Mouse (Mus musculus): Measurements from ENCODE around the gene Sec24c. TPM values are rescaled to one million over a fixed set of nuclear protein-coding genes. Genes with fewer than 3 reads are reported as not detected.

The Sec24c gene
- polyA plus RNA-seq, 1 experiment from 2014 or later, result 103 TPM

- no peaks in the 10 kb centered on the region for H3K27me3 ChIP-seq (ENCODE audit: low read depth, poor library complexity, severe bottlenecking)
- DNase-seq (ENCODE audit: low spot score), result no peak
- no peak overlapping the region for H3K27ac ChIP-seq (replicated peaks)
- peaks cover 22% of the 10 kb centered on the region for H3K4me1 ChIP-seq
- 63% methylated on average over 2 of the region's 2 CpGs for WGBS
- H3K36me3 ChIP-seq, result peaks cover 74% of the 10 kb centered on the region
- H3K4me3 ChIP-seq, result no peak overlapping the region
- H3K9me3 ChIP-seq (replicated peaks), result no peaks in the 10 kb centered on the region
These were observed 60.9 kb downstream of the Sec24c start for GRCm38 (mm10) chr14:20735052-20735451.

DNA sequence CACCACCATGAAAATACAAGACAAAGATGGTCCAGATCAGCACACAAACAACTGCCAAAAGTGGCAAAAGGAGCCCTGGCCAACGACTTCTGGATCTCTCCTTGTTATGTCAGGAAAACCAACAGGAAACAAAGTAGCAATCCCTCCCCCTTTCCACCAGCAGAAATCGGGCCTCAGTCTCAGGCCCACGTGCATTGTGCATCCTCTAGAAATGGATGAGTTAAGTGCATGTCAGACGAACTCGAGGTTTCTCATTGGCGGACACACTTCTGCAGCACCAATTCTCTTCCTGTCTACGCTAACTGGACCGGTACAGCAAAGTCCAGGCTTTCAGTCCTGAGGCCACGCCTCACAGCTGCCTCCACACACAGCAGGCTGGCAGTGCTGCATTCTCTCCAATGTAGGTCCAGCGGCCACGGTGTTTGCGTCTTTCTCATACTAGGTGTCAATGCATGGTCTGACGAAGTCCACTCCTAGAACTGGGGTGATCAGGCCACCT is 61.8 kb downstream of the Sec24c start:
- WGBS, result 93% methylated on average over 13 of the region's 13 CpGs
- Histone ChIP-seq H3K9me3 (replicated peaks) (no peaks in the 10 kb centered on the region), H3K27ac (replicated peaks) (no peak overlapping the region), H3K4me1 (peaks cover 22% of the 10 kb centered on the region), H3K27me3 (ENCODE audit: low read depth, poor library complexity, severe bottlenecking) (no peaks in the 10 kb centered on the region), H3K36me3 (peaks cover 74% of the 10 kb centered on the region), H3K4me3 (no peak overlapping the region)
- DNase-seq (ENCODE audit: low spot score), result no peak

DNA sequence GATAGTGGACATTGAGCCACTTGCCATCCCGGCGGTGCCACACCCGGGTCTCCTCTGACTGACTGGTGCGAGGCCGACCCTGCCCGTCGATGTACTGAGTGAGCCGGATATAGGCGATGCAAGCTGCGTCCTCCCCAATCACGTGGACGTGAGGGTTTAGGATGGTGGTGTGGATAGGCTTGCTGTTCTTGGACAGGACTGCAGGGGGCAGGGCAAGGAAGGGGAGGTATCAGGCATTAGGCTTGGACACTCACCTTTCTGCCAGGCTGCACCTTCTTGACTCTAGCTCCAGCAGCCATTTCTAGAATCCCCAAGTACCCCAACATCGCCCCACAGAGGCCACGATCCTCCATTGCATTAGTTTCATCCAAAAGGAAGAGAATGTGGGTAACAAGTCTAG is 63.2 kb downstream of the Sec24c start:
- no peak overlapping the region for H3K27ac ChIP-seq (replicated peaks)
- 47% methylated on average over 14 of the region's 14 CpGs for WGBS
- H3K36me3 ChIP-seq, result peaks cover 75% of the 10 kb centered on the region
- H3K4me1 ChIP-seq, result peaks cover 27% of the 10 kb centered on the region
- peak; percentile 41 for DNase-seq (ENCODE audit: low spot score)
- H3K27me3 ChIP-seq (ENCODE audit: low read depth, poor library complexity, severe bottlenecking), result no peaks in the 10 kb centered on the region
- no peak overlapping the region for H3K4me3 ChIP-seq
- no peaks in the 10 kb centered on the region for H3K9me3 ChIP-seq (replicated peaks)

GRCm38 (mm10) chr14:20738511-20738910 is 64.4 kb downstream of the Sec24c start:
- Histone ChIP-seq H3K36me3 (peaks cover 78% of the 10 kb centered on the region), H3K27ac (replicated peaks) (no peak overlapping the region), H3K9me3 (replicated peaks) (no peaks in the 10 kb centered on the region), H3K4me3 (no peak overlapping the region), H3K27me3 (ENCODE audit: low read depth, poor library complexity, severe bottlenecking) (no peaks in the 10 kb centered on the region), H3K4me1 (peaks cover 21% of the 10 kb centered on the region)
- DNase-seq (ENCODE audit: low spot score), result no peak
- WGBS, result 92% methylated on average over 8 of the region's 8 CpGs

DNA sequence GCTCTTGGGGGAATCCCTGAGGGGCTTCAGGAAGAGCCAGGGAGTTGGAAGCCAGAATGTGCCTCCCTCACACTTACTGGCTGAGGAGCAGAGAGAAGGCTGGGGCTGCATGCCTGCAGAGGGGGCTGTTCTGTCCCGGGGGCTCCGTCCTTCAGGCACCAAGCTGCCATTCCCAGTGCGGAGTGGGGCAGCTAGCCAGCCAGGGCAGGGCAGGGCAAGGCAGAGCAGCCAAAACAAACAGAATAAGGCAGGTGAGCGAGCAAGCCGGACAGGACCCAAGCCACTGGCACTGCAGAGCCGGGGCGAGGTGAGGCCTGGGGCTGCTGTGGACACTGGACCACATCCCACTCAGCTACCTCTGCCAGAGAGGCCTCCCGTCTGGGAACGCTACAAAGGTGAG is 67.2 kb downstream of the Sec24c start:
- Histone ChIP-seq H3K27me3 (ENCODE audit: low read depth, poor library complexity, severe bottlenecking) (no peaks in the 10 kb centered on the region), H3K27ac (replicated peaks) (0 out of 2 replicates have a peak overlapping the region, but pooled peaks have one; percentile 4), H3K9me3 (replicated peaks) (no peaks in the 10 kb centered on the region), H3K36me3 (peaks cover 91% of the 10 kb centered on the region), H3K4me3 (no peak overlapping the region), H3K4me1 (0 out of 2 replicates have a peak, but pooled peaks cover 5% of the 10 kb centered on the region)
- no peak for DNase-seq (ENCODE audit: low spot score)
- WGBS, result 91% methylated on average over 9 of the region's 9 CpGs

DNA sequence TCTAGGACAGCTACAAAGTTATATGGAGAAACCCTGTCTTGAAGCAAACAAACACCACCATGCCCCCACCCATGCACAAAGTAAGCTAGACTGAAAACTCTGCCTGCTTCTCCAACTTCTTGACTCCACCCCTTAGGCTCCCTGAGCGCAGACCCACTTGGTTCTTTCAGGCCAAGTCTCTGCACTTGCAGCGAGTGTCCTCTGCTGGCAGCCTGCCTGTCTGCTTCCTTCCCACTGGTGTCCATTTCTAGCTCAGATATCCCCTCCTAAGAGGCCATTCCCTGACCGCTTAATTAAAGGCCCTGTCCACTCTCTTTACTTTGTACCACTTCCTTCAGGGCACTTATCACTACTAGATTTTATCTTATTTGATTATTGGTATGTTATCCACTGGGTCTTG is 69.5 kb downstream of the Sec24c start:
- Histone ChIP-seq H3K27me3 (ENCODE audit: low read depth, poor library complexity, severe bottlenecking) (no peaks in the 10 kb centered on the region), H3K4me1 (0 out of 2 replicates have a peak, but pooled peaks cover 5% of the 10 kb centered on the region), H3K27ac (replicated peaks) (no peak overlapping the region), H3K36me3 (peaks cover 87% of the 10 kb centered on the region), H3K9me3 (replicated peaks) (no peaks in the 10 kb centered on the region), H3K4me3 (no peak overlapping the region)
- 90% methylated on average over 3 of the region's 3 CpGs for WGBS
- no peak for DNase-seq (ENCODE audit: low spot score)

Small RNA genes within 50 kb of the gene (microRNA-seq; reads per million reads assigned to microRNA genes)
- gene Mir6946, result not detected

Other genes starting within 250 kb of the Sec24c start
- gene Cfap70, start 222.1 kb upstream of the Sec24c start, polyA plus RNA-seq (2016; fragmentation: Nextera tagmentation; extraction: Ambion mirVana), result 0.46 and 0.66 TPM in 2 replicates
- gene Anxa7, start 194.2 kb upstream of the Sec24c start, polyA plus RNA-seq (2016; fragmentation: Nextera tagmentation; extraction: Ambion mirVana), result 11.8 and 15.5 TPM in 2 replicates
- 1.1 and 1.2 TPM in 2 replicates for gene Mss51, start 177.4 kb upstream of the Sec24c start, polyA plus RNA-seq (2016; fragmentation: Nextera tagmentation; extraction: Ambion mirVana)
- 40.9 and 48.8 TPM in 2 replicates for gene Ppp3cb, start 127.7 kb upstream of the Sec24c start, polyA plus RNA-seq (2016; fragmentation: Nextera tagmentation; extraction: Ambion mirVana)
- gene Usp54, start 33.2 kb upstream of the Sec24c start, polyA plus RNA-seq (2016; fragmentation: Nextera tagmentation; extraction: Ambion mirVana), result 14.2 and 14.3 TPM in 2 replicates
- not detected in 2 replicates for gene Myoz1, start 17.8 kb upstream of the Sec24c start, polyA plus RNA-seq (2016; fragmentation: Nextera tagmentation; extraction: Ambion mirVana)
- 0.07 and 0.11 TPM in 2 replicates for gene Synpo2l, start 6.0 kb upstream of the Sec24c start, polyA plus RNA-seq (2016; fragmentation: Nextera tagmentation; extraction: Ambion mirVana)
- gene Fut11, start 20.7 kb downstream of the Sec24c start, polyA plus RNA-seq (2016; fragmentation: Nextera tagmentation; extraction: Ambion mirVana), result 18.3 and 21.4 TPM in 2 replicates
- 242 and 277 TPM in 2 replicates for gene Chchd1, start 28.7 kb downstream of the Sec24c start, polyA plus RNA-seq (2016; fragmentation: Nextera tagmentation; extraction: Ambion mirVana)
- gene Zswim8, start 33.2 kb downstream of the Sec24c start, polyA plus RNA-seq (2016; fragmentation: Nextera tagmentation; extraction: Ambion mirVana), result 26.1 and 34.4 TPM in 2 replicates
- 24.0 and 26.2 TPM in 2 replicates for gene Ndst2, start 60.3 kb downstream of the Sec24c start, polyA plus RNA-seq (2016; fragmentation: Nextera tagmentation; extraction: Ambion mirVana)
- gene Camk2g, start 119.8 kb downstream of the Sec24c start, polyA plus RNA-seq (2016; fragmentation: Nextera tagmentation; extraction: Ambion mirVana), result 41.8 and 42.8 TPM in 2 replicates
- 0.49 and 0.70 TPM in 2 replicates for gene Plau, start 162.4 kb downstream of the Sec24c start, polyA plus RNA-seq (2016; fragmentation: Nextera tagmentation; extraction: Ambion mirVana)